Mouse (Mus musculus) cortical plate, adult 2 months (tissue): ENCODE results near the gene Ufsp1. TPM values are rescaled to one million over a fixed set of nuclear protein-coding genes. Genes with fewer than 3 reads are reported as not detected.
A peak's percentile ranks its signal among the peaks of the same experiment; 100 is the strongest.

ENCODE experiments used
- H3K27ac ChIP-seq: fragments of 200-500 bp; 2 replicates; pipeline ENCODE4 v1.5.1; 2012; ENCODE audit warnings: low read length, control low read depth, inconsistent platforms; ENCODE audit not compliant: insufficient read depth
- H3K4me1 ChIP-seq: fragments of 200-500 bp; 2 replicates; pipeline ENCODE4 v1.6.1; 2011; ENCODE audit warnings: low read length; ENCODE audit not compliant: control insufficient read depth, insufficient read depth
- H3K4me3 ChIP-seq: fragments of 200-500 bp; 2 replicates; pipeline ENCODE4 v1.5.1; 2011; ENCODE audit warnings: mild to moderate bottlenecking, low read length, control low read depth; ENCODE audit not compliant: insufficient read depth
- CTCF ChIP-seq: fragments of 200-500 bp; IDR thresholded peaks from 2 replicates; pipeline ENCODE4 v1.5.1; 2011; ENCODE audit warnings: mild to moderate bottlenecking, control low read depth, low read length; ENCODE audit not compliant: insufficient read depth; ENCODE audit errors: extremely low read depth
- POLR2A ChIP-seq: fragments of 200-500 bp; IDR thresholded peaks from 2 replicates; pipeline ENCODE4 v1.6.1; 2011; ENCODE audit warnings: mild to moderate bottlenecking, low read length, control low read depth; ENCODE audit not compliant: insufficient read depth; ENCODE audit errors: extremely low read depth
- polyA plus RNA-seq: library from polyadenylated mRNA; depleted of rRNA; stranded (reverse); fragments of >200 nt; gene quantifications from 2 replicates; pipeline ENCODE4 v1.2.3, GENCODE M21; 2012

The Ufsp1 gene
- polyA plus RNA-seq, 1 experiment, result 13.3 TPM

GRCm38 (mm10) chr5:137332857-137333511 is 38.6 kb downstream of the Ufsp1 start:
- no peak overlapping the region for H3K27ac ChIP-seq
- peak overlapping the region; percentile 47 for H3K4me3 ChIP-seq
- TF ChIP-seq CTCF (no peak), POLR2A (no peak)
- H3K4me1 ChIP-seq, result peaks cover 2% of the 10 kb centered on the region; the same call in 1 of the 2 replicates

- TF ChIP-seq CTCF, result peak; percentile 73
- 0 out of 2 replicates have a peak, but pooled peaks have one; percentile 51 for TF ChIP-seq POLR2A
- no peak within 1 kb of the TSS for H3K27ac ChIP-seq
- peak within 1 kb of the TSS; percentile 47 for H3K4me3 ChIP-seq
- H3K4me1 ChIP-seq, result peaks cover 2% of the 10 kb centered on the region; the same call in 1 of the 2 replicates
These were observed 39.2 kb downstream of the Ufsp1 start, which contains the start of gene Slc12a9 for GRCm38 (mm10) chr5:137333512-137334174. Gene Slc12a9, minus strand, starts transcription at chr5:137333597.

- H3K4me3 ChIP-seq, result peak overlapping the region; percentile 47; the same call in 1 of the 2 replicates
- H3K4me1 ChIP-seq, result peaks cover 2% of the 10 kb centered on the region; the same call in 1 of the 2 replicates
- TF ChIP-seq CTCF, result no peak
- TF ChIP-seq POLR2A, result no peak
- H3K27ac ChIP-seq, result no peak overlapping the region
These were observed 39.9 kb downstream of the Ufsp1 start for GRCm38 (mm10) chr5:137334317-137334716.

GRCm38 (mm10) chr5:137335066-137335465 is 40.6 kb downstream of the Ufsp1 start:
- Histone ChIP-seq H3K4me1 (peaks cover 2% of the 10 kb centered on the region; the same call in 1 of the 2 replicates), H3K4me3 (no peak overlapping the region), H3K27ac (no peak overlapping the region)
- TF ChIP-seq POLR2A (no peak), CTCF (no peak)

GRCm38 (mm10) chr5:137337190-137337589 is 42.8 kb downstream of the Ufsp1 start:
- H3K4me1 ChIP-seq, result peaks cover 2% of the 10 kb centered on the region; the same call in 1 of the 2 replicates
- TF ChIP-seq POLR2A (no peak), CTCF (no peak)
- no peak overlapping the region for H3K4me3 ChIP-seq
- no peak overlapping the region for H3K27ac ChIP-seq

GRCm38 (mm10) chr5:137338256-137338655 is 43.8 kb downstream of the Ufsp1 start:
- H3K4me1 ChIP-seq, result no peaks in the 10 kb centered on the region
- H3K4me3 ChIP-seq, result peak overlapping the region; percentile 61
- H3K27ac ChIP-seq, result peak overlapping the region; percentile 14; the same call in 1 of the 2 replicates
- no peak for TF ChIP-seq CTCF
- peak; percentile 73 for TF ChIP-seq POLR2A

GRCm38 (mm10) chr5:137338663-137339289 is 44.3 kb downstream of the Ufsp1 start:
- TF ChIP-seq CTCF (no peak), POLR2A (no peak)
- H3K27ac ChIP-seq, result peak overlapping the region; percentile 14; the same call in 1 of the 2 replicates
- H3K4me1 ChIP-seq, result no peaks in the 10 kb centered on the region

GRCm38 (mm10) chr5:137339290-137339979 is 45.0 kb downstream of the Ufsp1 start:
- no peak for TF ChIP-seq CTCF
- TF ChIP-seq POLR2A, result 0 out of 2 replicates have a peak, but pooled peaks have one; percentile 35
- H3K4me1 ChIP-seq, result no peaks in the 10 kb centered on the region
- H3K27ac ChIP-seq, result no peak overlapping the region
- peak overlapping the region; percentile 61 for H3K4me3 ChIP-seq

More at GRCm38 (mm10) chr5:137338663-137339289, 44.3 kb downstream of the Ufsp1 start:
- peak overlapping the region; percentile 61 for H3K4me3 ChIP-seq

GRCm38 (mm10) chr5:137340222-137340621 is 45.8 kb downstream of the Ufsp1 start:
- no peak overlapping the region for H3K27ac ChIP-seq
- TF ChIP-seq POLR2A (no peak), CTCF (no peak)
- no peaks in the 10 kb centered on the region for H3K4me1 ChIP-seq
- H3K4me3 ChIP-seq, result 0 out of 2 replicates have a peak overlapping the region, but pooled peaks have one; percentile 61
